Mouse (Mus musculus) thymus, postnatal 0 days (tissue): ENCODE data around the gene C2cd2. TPM values are rescaled to one million over a fixed set of nuclear protein-coding genes. Genes with fewer than 3 reads are reported as not detected.

Experiments used
- DNase-seq: peaks from one replicate; pipeline ENCODE4 v3.0.0-alpha.2; 2015; ENCODE audit warnings: low spot score
- polyA plus RNA-seq: library from polyadenylated mRNA; unstranded; fragments of >200 nt; fragmentation: Nextera tagmentation; extraction: Ambion mirVana; gene quantifications from 2 replicates; pipeline ENCODE4 v1.2.1, GENCODE M21; 2015

Gene C2cd2
- polyA plus RNA-seq, 1 experiment from 2014 or later, result 6.6 TPM

GRCm38 (mm10) chr16:97887762-97888161 is 74.6 kb downstream of the C2cd2 start:
- DNase-seq, result no peak

GRCm38 (mm10) chr16:97883696-97884095 is 78.7 kb downstream of the C2cd2 start:
- DNase-seq, result no peak

- DNase-seq, result no peak
Measured at GRCm38 (mm10) chr16:97882891-97883290, 79.5 kb downstream of the C2cd2 start.

GRCm38 (mm10) chr16:97879134-97879533 is 83.3 kb downstream of the C2cd2 start:
- peak; percentile 68 for DNase-seq

GRCm38 (mm10) chr16:97877502-97877901 is 84.9 kb downstream of the C2cd2 start:
- DNase-seq, result no peak

- DNase-seq, result no peak
Measured at GRCm38 (mm10) chr16:97875101-97875500, 87.3 kb downstream of the C2cd2 start.

- DNase-seq, result no peak
Measured at GRCm38 (mm10) chr16:97874376-97874775, 88.0 kb downstream of the C2cd2 start.

- no peak for DNase-seq
Measured at GRCm38 (mm10) chr16:97872657-97873056, 89.7 kb downstream of the C2cd2 start.

GRCm38 (mm10) chr16:97869193-97870102 is 93.0 kb downstream of the C2cd2 start:
- no peak for DNase-seq

GRCm38 (mm10) chr16:97863932-97864467 is 98.4 kb downstream of the C2cd2 start:
- DNase-seq, result no peak

GRCm38 (mm10) chr16:97856050-97856449 is 106.3 kb downstream of the C2cd2 start:
- DNase-seq, result no peak

GRCm38 (mm10) chr16:97851741-97852319 is 110.6 kb downstream of the C2cd2 start, which contains the start of gene Prdm15:
Gene Prdm15 (minus strand): TSS chr16:97851850.
- DNase-seq, result peak; percentile 83

- peak; percentile 82 for DNase-seq
Measured at GRCm38 (mm10) chr16:97851061-97851740, 111.2 kb downstream of the C2cd2 start.

- DNase-seq, result peak; percentile 64
Measured at GRCm38 (mm10) chr16:97850667-97851060, 111.7 kb downstream of the C2cd2 start.

- no peak for DNase-seq
Measured at GRCm38 (mm10) chr16:97848832-97849231, 113.6 kb downstream of the C2cd2 start.

- DNase-seq, result no peak
Measured at GRCm38 (mm10) chr16:97844967-97845937, 117.1 kb downstream of the C2cd2 start.

- no peak for DNase-seq
Measured at GRCm38 (mm10) chr16:97832154-97832553, 130.2 kb downstream of the C2cd2 start.

- no peak for DNase-seq
Measured at GRCm38 (mm10) chr16:97828207-97828606, 134.2 kb downstream of the C2cd2 start.

- no peak for DNase-seq
Measured at GRCm38 (mm10) chr16:97823311-97824007, 138.9 kb downstream of the C2cd2 start.

GRCm38 (mm10) chr16:97819532-97819931 is 142.9 kb downstream of the C2cd2 start:
- no peak for DNase-seq
